Mouse (Mus musculus): ENCODE data around the gene Ucp2. TPM values are rescaled to one million over a fixed set of nuclear protein-coding genes. Genes with fewer than 3 reads are reported as not detected.
A peak's percentile ranks its signal among the peaks of the same experiment; 100 is the strongest.

The Ucp2 gene
- polyA plus RNA-seq, 1 experiment: 557 TPM

- WGBS: 34% methylated on average over 2 of the region's 2 CpGs
- TF ChIP-seq CTCF (IDR thresholded peaks at IDR 0.05; ENCODE audit: control insufficient read depth, insufficient read depth, low read length): no peak
- TF ChIP-seq POLR2A (IDR thresholded peaks at IDR 0.05; ENCODE audit: borderline replicate concordance, control insufficient read depth, low read depth, low read length): no peak
- H3K4me1 ChIP-seq (ENCODE audit: control insufficient read depth, insufficient read depth, low read length): peaks cover 8% of the 10 kb centered on the region
- H3K4me3 ChIP-seq (replicated peaks; ENCODE audit: control insufficient read depth, low read depth, low read length): no peak overlapping the region
- H3K27ac ChIP-seq (ENCODE audit: control insufficient read depth, insufficient read depth, low read depth, low read length, poor library complexity): peak overlapping the region; percentile 54; the same call in 1 of the 2 replicates
Measured at GRCm38 (mm10) chr7:100501844-100502373, 8.8 kb downstream of the Ucp2 start.

GRCm38 (mm10) chr7:100502374-100502922 lies 9.3 kb downstream of the Ucp2 start:
- Histone ChIP-seq H3K27ac (ENCODE audit: control insufficient read depth, insufficient read depth, low read depth, low read length, poor library complexity) (peak overlapping the region; percentile 54), H3K4me1 (ENCODE audit: control insufficient read depth, insufficient read depth, low read length) (peaks cover 8% of the 10 kb centered on the region), H3K4me3 (replicated peaks; ENCODE audit: control insufficient read depth, low read depth, low read length) (no peak overlapping the region)
- 30% methylated on average over 7 of the region's 7 CpGs for WGBS
- no peak; the same call in 1 of the 2 replicates for TF ChIP-seq POLR2A (IDR thresholded peaks at IDR 0.05; ENCODE audit: borderline replicate concordance, control insufficient read depth, low read depth, low read length)
- TF ChIP-seq CTCF (IDR thresholded peaks at IDR 0.05; ENCODE audit: control insufficient read depth, insufficient read depth, low read length): no peak

GRCm38 (mm10) chr7:100503076-100503475 lies 9.9 kb downstream of the Ucp2 start:
- Histone ChIP-seq H3K27ac (ENCODE audit: control insufficient read depth, insufficient read depth, low read depth, low read length, poor library complexity) (peak overlapping the region; percentile 54), H3K4me3 (replicated peaks; ENCODE audit: control insufficient read depth, low read depth, low read length) (no peak overlapping the region), H3K4me1 (ENCODE audit: control insufficient read depth, insufficient read depth, low read length) (peaks cover 8% of the 10 kb centered on the region)
- TF ChIP-seq POLR2A (IDR thresholded peaks at IDR 0.05; ENCODE audit: borderline replicate concordance, control insufficient read depth, low read depth, low read length) (0 out of 2 replicates have a peak, but pooled peaks have one; percentile 36), CTCF (IDR thresholded peaks at IDR 0.05; ENCODE audit: control insufficient read depth, insufficient read depth, low read length) (no peak)
- WGBS: 11% methylated on average over 5 of the region's 5 CpGs

- TF ChIP-seq CTCF (IDR thresholded peaks at IDR 0.05; ENCODE audit: control insufficient read depth, insufficient read depth, low read length): no peak
- no peak for TF ChIP-seq POLR2A (IDR thresholded peaks at IDR 0.05; ENCODE audit: borderline replicate concordance, control insufficient read depth, low read depth, low read length)
- Histone ChIP-seq H3K4me1 (ENCODE audit: control insufficient read depth, insufficient read depth, low read length) (peaks cover 8% of the 10 kb centered on the region), H3K4me3 (replicated peaks; ENCODE audit: control insufficient read depth, low read depth, low read length) (no peak overlapping the region), H3K27ac (ENCODE audit: control insufficient read depth, insufficient read depth, low read depth, low read length, poor library complexity) (no peak overlapping the region)
- WGBS: 60% methylated on average over 13 of the region's 13 CpGs
Measured at GRCm38 (mm10) chr7:100504740-100505487, 11.8 kb downstream of the Ucp2 start.

- Histone ChIP-seq H3K4me1 (ENCODE audit: control insufficient read depth, insufficient read depth, low read length) (peaks cover 8% of the 10 kb centered on the region), H3K4me3 (replicated peaks; ENCODE audit: control insufficient read depth, low read depth, low read length) (no peak overlapping the region), H3K27ac (ENCODE audit: control insufficient read depth, insufficient read depth, low read depth, low read length, poor library complexity) (no peak overlapping the region)
- WGBS: 70% methylated on average over 4 of the region's 4 CpGs
- TF ChIP-seq POLR2A (IDR thresholded peaks at IDR 0.05; ENCODE audit: borderline replicate concordance, control insufficient read depth, low read depth, low read length): no peak
- TF ChIP-seq CTCF (IDR thresholded peaks at IDR 0.05; ENCODE audit: control insufficient read depth, insufficient read depth, low read length): no peak
Measured at GRCm38 (mm10) chr7:100506494-100506893, 13.4 kb downstream of the Ucp2 start.

- Histone ChIP-seq H3K4me1 (ENCODE audit: control insufficient read depth, insufficient read depth, low read length) (peaks cover 2% of the 10 kb centered on the region; the same call in 1 of the 2 replicates), H3K27ac (ENCODE audit: control insufficient read depth, insufficient read depth, low read depth, low read length, poor library complexity) (no peak overlapping the region), H3K4me3 (replicated peaks; ENCODE audit: control insufficient read depth, low read depth, low read length) (no peak overlapping the region)
- WGBS: 6% methylated on average over 3 of the region's 3 CpGs
- TF ChIP-seq POLR2A (IDR thresholded peaks at IDR 0.05; ENCODE audit: borderline replicate concordance, control insufficient read depth, low read depth, low read length): no peak
- TF ChIP-seq CTCF (IDR thresholded peaks at IDR 0.05; ENCODE audit: control insufficient read depth, insufficient read depth, low read length): no peak
Measured at GRCm38 (mm10) chr7:100508670-100509069, 15.5 kb downstream of the Ucp2 start.

GRCm38 (mm10) chr7:100511602-100512001 lies 18.5 kb downstream of the Ucp2 start:
- H3K4me3 ChIP-seq (replicated peaks; ENCODE audit: control insufficient read depth, low read depth, low read length): no peak overlapping the region
- H3K27ac ChIP-seq (ENCODE audit: control insufficient read depth, insufficient read depth, low read depth, low read length, poor library complexity): no peak overlapping the region
- 70% methylated on average over 8 of the region's 8 CpGs for WGBS
- no peak for TF ChIP-seq POLR2A (IDR thresholded peaks at IDR 0.05; ENCODE audit: borderline replicate concordance, control insufficient read depth, low read depth, low read length)
- TF ChIP-seq CTCF (IDR thresholded peaks at IDR 0.05; ENCODE audit: control insufficient read depth, insufficient read depth, low read length): no peak
- no peaks in the 10 kb centered on the region; the same call in 1 of the 2 replicates for H3K4me1 ChIP-seq (ENCODE audit: control insufficient read depth, insufficient read depth, low read length)

GRCm38 (mm10) chr7:100514573-100514972 lies 21.4 kb downstream of the Ucp2 start, which contains the start of gene Dnajb13:
TSS of gene Dnajb13 (minus strand) at chr7:100514960.
- Histone ChIP-seq H3K4me1 (ENCODE audit: control insufficient read depth, insufficient read depth, low read length) (no peaks in the 10 kb centered on the region), H3K27ac (ENCODE audit: control insufficient read depth, insufficient read depth, low read depth, low read length, poor library complexity) (no peak within 1 kb of the TSS), H3K4me3 (replicated peaks; ENCODE audit: control insufficient read depth, low read depth, low read length) (no peak within 1 kb of the TSS)
- TF ChIP-seq CTCF (IDR thresholded peaks at IDR 0.05; ENCODE audit: control insufficient read depth, insufficient read depth, low read length) (no peak), POLR2A (IDR thresholded peaks at IDR 0.05; ENCODE audit: borderline replicate concordance, control insufficient read depth, low read depth, low read length) (no peak)
- 69% methylated on average over 11 of the region's 11 CpGs for WGBS
